Mouse (Mus musculus) spleen, postnatal 14 days (tissue): ENCODE measurements around the gene Nde1.

Source experiments
- DNase-seq, 2 experiments: peaks; one replicate each; pipeline ENCODE4 v3.0.0; 2021 to 2022; ENCODE audit warnings: low spot score in 2 of 2

Gene Nde1

GRCm38 (mm10) chr16:14160941-14161340 is 2.1 kb upstream of the Nde1 start:
- no peak for DNase-seq

- no peak for DNase-seq
These were observed 656 bp downstream of the Nde1 start for GRCm38 (mm10) chr16:14163731-14164130.

- DNase-seq: no peak
These were observed 3.4 kb downstream of the Nde1 start for GRCm38 (mm10) chr16:14166490-14166889.

- no peak for DNase-seq
These were observed 6.6 kb downstream of the Nde1 start for GRCm38 (mm10) chr16:14169706-14170105.

- DNase-seq: no peak
These were observed 15.0 kb downstream of the Nde1 start for GRCm38 (mm10) chr16:14178041-14178440.

- DNase-seq: no peak
These were observed 17.2 kb downstream of the Nde1 start for GRCm38 (mm10) chr16:14180163-14180733.

GRCm38 (mm10) chr16:14182360-14182759 is 19.3 kb downstream of the Nde1 start:
- DNase-seq: no peak

GRCm38 (mm10) chr16:14183856-14184255 is 20.8 kb downstream of the Nde1 start:
- DNase-seq: no peak

GRCm38 (mm10) chr16:14185516-14185915 is 22.4 kb downstream of the Nde1 start:
- DNase-seq: no peak

- DNase-seq: no peak
These were observed 31.3 kb downstream of the Nde1 start for GRCm38 (mm10) chr16:14194164-14194950.

- peak in 1 of 2 experiments; percentile 37 for DNase-seq
These were observed 32.4 kb downstream of the Nde1 start for GRCm38 (mm10) chr16:14195427-14195826.

- DNase-seq: no peak
These were observed 35.7 kb downstream of the Nde1 start for GRCm38 (mm10) chr16:14198798-14199197.

- no peak for DNase-seq
These were observed 52.1 kb downstream of the Nde1 start for GRCm38 (mm10) chr16:14215156-14215555.

GRCm38 (mm10) chr16:14237100-14237723 is 74.1 kb downstream of the Nde1 start:
- peak; percentile 25 to 61 for DNase-seq

GRCm38 (mm10) chr16:14242059-14242458 is 79.0 kb downstream of the Nde1 start:
- no peak for DNase-seq
